Mouse (Mus musculus) CD4-positive, CD25-positive, alpha-beta regulatory T cell, adult 2 months (primary cell): ENCODE data around the gene Wdr72.

Experiments used
- DNase-seq: peaks from one replicate; pipeline ENCODE4 v3.0.0-alpha.2; 2012; ENCODE audit warnings: low read depth, low spot score

The Wdr72 gene

DNA sequence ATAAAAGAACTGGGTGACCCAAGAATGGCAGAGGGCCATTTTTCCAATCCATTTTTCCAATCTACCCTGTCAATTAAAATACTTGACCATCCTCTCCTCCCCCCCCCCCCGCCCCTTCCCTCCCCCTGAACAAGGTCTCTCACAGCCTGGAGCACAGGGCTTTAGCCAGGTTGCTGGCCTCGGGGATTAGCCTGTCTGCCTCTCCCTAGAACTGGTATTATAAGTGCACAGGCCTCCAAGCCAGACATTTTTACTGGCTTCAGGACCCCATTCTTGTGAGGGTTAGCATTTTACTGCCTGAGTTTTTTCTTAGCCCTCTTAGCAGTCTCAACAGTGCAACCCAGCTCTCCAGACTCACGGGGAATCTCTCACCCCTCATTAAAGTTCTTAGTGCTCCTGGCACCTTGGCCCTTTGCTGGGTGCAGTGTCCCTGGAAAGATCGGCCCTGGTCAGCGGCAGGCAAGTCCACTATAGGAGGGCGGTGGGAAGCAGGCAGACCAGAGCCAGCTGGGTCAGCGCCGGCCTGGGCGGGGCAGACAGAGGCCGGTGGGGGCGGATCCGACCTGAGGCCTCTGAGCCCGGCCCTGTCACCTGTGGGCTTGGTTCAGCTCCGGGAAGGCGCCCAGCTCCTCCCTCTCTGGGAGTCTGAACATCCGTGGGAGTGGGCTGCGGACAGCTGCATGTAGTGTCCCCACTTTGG is at the start of gene Wdr72:
Wdr72 (plus strand) TSS at position 596 of the 700 bp plus-strand sequence.
- no peak for DNase-seq

- DNase-seq: peak; percentile 4
Observed at GRCm38 (mm10) chr9:74066278-74066677, 43.9 kb upstream of the Wdr72 start.

DNA sequence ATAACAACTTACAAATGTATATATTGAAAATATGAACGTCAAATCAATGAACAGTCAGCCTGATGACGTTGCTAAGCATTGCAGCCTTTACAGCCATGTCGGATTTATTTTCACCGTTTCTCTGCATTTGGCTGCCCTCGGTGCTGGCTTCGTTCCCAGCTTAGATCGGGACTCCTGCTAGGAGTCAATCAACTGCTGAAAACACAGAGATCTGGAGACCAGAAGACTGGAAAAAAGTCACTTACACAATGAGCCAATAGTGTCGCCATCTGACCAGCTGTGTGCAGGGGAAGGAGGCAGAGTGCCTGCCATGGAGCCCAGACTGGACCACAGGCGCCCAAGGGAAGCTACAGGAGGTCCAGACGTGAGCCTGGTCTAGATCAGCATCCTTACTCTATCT is 43.4 kb upstream of the Wdr72 start:
- no peak for DNase-seq

DNA sequence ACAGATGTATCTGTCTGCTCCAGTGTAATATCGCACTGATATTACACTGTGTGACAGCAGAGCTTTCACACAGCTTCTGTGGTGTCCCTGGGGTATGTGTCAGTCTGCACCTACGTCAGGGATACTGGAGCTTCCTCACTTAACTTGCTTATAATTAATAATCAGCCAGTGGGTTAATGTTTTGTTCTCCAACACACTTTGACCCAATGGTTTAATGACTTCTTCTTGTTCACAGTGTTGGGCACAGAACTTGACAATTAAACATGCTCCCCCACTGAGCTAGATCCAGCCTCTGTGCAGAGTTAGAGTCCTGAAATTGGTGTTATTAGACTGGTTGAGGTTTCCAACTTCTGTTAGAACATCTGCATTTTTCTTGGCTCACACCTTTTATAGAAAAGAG is 34.2 kb upstream of the Wdr72 start:
- DNase-seq: no peak

DNA sequence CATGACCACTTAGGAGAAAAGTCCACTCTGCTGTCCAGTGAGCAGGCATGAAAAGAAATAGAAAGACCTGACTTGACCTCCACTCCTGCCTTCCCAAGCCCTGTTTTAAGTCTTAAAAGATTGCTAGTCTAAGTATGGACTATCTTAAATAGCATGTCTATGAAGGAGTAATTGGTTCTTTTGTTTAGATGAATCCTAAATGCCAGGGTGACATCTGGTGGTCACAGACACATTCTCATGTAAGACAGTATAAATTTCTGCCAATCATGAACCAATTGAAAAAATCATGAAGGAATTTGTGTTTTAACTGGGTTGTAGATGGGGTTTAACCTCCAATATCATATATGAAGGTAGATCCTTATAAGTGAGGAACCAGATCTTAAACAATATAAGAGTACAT is 31.7 kb upstream of the Wdr72 start:
- no peak for DNase-seq

DNA sequence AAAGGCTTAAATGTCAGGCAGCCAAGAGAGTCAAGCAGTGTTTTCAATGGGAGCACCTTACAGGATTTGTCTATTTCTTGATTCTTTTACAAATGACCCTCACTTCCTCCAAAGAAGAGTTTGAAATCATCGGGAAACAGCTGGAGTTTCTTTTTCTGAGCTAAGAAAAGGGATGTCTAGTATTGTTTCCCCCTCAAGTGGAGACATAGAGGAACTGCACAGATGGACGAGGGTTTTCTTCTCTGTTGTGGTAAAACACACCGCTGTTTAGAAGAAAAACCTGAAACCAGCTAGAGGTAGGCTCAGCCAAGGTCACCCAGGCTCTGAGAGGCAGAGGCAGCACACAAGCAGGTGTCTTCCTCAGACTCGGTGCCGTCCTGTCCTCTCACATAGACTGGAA is 29.9 kb upstream of the Wdr72 start:
- DNase-seq: no peak

DNA sequence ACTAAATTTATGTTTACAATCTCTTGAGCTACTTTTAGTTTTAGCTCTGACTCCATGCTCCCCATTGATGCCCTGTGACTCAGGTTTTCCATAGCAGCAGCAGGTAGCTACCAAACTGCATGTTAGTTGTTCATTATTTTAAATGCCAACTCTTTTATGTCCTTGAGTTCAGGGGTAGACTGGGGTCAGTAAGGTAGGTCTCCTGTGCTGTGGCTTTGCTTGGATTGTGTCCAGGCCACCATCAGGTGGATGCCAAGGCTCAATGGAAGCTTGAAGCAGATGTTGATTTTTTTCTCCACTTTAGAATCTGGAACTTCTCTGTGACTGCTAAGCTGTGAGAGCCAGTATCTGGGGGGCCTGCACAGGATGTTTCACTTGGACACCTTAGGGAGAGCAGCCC is 8.6 kb upstream of the Wdr72 start:
- no peak for DNase-seq

DNA sequence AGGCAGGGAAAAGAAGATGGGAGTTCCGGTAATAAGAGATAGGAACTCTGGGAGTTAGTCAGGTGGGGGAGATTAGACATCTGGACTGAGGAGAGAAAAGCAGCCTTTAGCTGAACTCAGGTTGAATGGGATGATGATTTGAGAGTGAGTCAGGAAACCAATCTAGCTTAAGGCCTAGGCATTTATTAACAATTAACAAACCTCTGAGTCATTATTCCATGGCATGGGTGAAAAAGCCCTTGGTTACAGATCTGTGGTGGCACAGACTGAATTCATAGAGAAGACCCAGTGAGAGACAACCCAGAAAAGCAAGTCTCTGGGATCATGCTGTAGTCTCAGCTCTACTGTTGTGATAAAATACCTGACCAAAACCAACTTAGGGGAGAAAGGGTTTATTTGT is 7.5 kb upstream of the Wdr72 start:
- DNase-seq: no peak

- DNase-seq: no peak
Observed at GRCm38 (mm10) chr9:74110461-74110816, 283 bp downstream of the Wdr72 start.

DNA sequence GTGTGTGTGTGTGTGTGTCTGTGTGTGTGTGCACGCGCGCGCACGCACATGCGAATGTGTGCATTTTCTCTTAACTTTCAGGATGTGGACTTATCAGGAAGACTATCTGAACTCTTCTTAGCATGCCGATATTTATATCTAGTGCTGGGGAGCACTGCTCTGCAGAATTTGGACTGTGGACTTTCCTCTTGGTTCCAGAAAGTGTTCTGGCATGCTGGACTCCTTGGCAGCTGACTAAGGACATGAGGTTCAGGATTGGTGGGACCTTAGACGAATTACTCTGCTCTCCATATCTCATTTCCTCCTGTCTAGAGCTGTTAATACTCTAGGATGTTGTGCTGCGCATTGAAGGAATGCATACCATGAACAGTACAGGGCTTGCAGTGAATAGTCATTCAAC is 2.4 kb downstream of the Wdr72 start:
- DNase-seq: no peak

- DNase-seq: no peak
Observed at GRCm38 (mm10) chr9:74126222-74126621, 16.1 kb downstream of the Wdr72 start.

DNA sequence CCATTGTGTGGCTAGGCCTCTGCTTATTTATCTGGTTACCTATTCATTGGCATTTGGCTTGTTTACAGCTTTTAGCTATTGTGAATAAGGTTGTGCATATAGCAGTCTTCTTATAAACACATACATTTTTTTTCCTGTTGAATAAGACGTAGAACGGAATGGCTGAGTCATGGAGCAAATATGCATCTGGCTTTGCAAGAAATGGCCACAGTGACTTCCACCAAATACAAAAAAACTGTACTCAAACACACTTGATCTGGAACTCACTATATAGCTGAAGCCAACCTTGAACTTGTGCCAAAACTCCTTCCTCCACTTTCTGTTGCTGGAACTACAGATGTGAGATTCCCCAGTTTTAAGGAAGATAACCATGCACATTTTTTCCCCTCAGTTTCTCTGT is 23.9 kb downstream of the Wdr72 start:
- no peak for DNase-seq

GRCm38 (mm10) chr9:74141864-74142263 is 31.7 kb downstream of the Wdr72 start:
- peak; percentile 52 for DNase-seq

- no peak for DNase-seq
Observed at GRCm38 (mm10) chr9:74142705-74143104, 32.5 kb downstream of the Wdr72 start.

GRCm38 (mm10) chr9:74145203-74145602 is 35.0 kb downstream of the Wdr72 start:
- DNase-seq: no peak

- DNase-seq: no peak
Observed at GRCm38 (mm10) chr9:74148306-74148705, 38.1 kb downstream of the Wdr72 start.

DNA sequence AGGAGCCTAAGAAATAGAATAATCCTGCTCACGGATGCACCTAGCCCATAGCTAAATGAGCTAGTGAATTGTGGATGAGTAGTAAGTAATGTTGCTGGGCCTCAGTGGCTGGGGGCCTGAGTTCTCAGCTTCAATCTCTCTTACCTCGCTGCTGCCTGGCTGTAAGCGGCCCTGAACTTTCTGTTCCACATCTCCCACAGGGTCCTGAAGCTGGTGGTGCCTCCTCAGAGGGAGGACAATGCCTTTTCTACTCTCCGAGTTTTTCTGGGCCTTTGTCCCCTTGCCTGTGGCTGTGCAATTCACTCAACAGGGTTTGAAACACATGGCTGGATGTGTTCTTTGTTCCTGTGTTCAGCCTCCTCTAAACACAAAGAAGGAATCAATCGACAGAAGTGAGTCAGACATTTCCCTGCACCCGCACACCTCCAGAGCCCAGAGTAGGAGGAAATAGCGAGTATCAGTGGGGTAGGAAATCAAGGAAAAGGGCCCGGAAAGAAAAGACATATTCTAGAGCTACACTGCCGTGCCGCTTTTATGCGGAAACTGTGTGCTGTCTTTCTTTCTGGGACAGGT is 50.3 kb downstream of the Wdr72 start:
- DNase-seq: no peak

GRCm38 (mm10) chr9:74165697-74166096 is 55.5 kb downstream of the Wdr72 start:
- DNase-seq: no peak

- no peak for DNase-seq
Observed at GRCm38 (mm10) chr9:74169904-74170303, 59.7 kb downstream of the Wdr72 start.

GRCm38 (mm10) chr9:74186748-74187400 is 76.7 kb downstream of the Wdr72 start:
- no peak for DNase-seq

DNA sequence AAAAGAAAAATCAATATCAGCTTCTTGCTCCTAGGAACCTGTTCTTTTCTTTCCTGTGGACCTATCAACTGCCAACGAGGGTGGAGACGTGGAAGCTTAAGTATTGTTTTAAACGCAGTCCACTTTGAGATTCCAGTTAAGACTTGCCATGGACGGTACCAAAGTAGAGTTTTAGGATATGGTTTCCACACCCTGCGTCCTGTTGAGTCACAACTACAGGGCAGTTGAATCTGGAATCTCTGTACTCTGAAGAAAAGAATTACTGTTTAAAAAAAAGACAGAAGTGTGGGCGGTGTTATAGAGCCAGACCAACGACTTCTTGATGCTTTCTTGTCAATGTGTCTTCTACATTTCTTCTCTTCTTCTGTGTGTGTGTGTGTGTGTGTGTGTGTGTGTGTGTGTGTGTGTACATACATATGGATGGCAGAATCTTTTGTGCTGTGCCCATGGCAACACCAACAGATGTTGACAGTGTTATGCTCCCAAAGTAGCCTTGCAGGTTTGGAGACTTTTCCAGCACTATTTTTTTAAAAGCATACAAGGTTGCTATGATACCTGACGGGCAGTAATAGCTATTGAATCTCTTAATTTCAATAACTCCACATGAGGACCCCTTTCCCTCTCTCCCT is 77.4 kb downstream of the Wdr72 start:
- no peak for DNase-seq

- no peak for DNase-seq
Observed at GRCm38 (mm10) chr9:74194898-74195297, 84.7 kb downstream of the Wdr72 start.

- no peak for DNase-seq
Observed at GRCm38 (mm10) chr9:74228272-74228671, 118.1 kb downstream of the Wdr72 start.
